Comparison of ENCODE assay signal across 11 mouse cellular contexts in genomic region chr10:61535441-61535840, GRCm38 (mm10). TPM values are rescaled to one million over a fixed set of nuclear protein-coding genes. Genes with fewer than 3 reads are reported as not detected.
DNase-seq lines count a peak whose midpoint lies in the region; ATAC-seq and TF ChIP-seq lines count a peak whose summit lies in the region.
"Had no signal": no experiment of that assay in that cellular context is flagged by ENCODE, and none has a peak within 500 bp of the region (broad histone marks: within the 10 kb centered on the region; RNA-seq: fewer than 3 reads in every experiment).

No protein-coding gene starts in this region.

- no peaks in the 10 kb centered on the region for H3K36me3 ChIP-seq in intestine, embryonic 14.5 days (ENCODE audit: control insufficient read depth, insufficient read depth, low read length)
- H3K36me3 ChIP-seq in intestine, postnatal 0 days (ENCODE audit: control insufficient read depth, insufficient read depth) = no peaks in the 10 kb centered on the region; the same call in 1 of the 2 replicates
- H3K36me3 ChIP-seq in embryonic facial prominence, embryonic 14.5 days (ENCODE audit: control insufficient read depth, insufficient read depth, low read length) = no peaks in the 10 kb centered on the region
- H3K36me3 ChIP-seq in hindbrain, embryonic 11.5 days (ENCODE audit: control insufficient read depth, insufficient read depth, low read length) = no peaks in the 10 kb centered on the region
- no peaks in the 10 kb centered on the region for H3K36me3 ChIP-seq in midbrain, embryonic 15.5 days (replicated peaks)

- H3K27me3 ChIP-seq in intestine, embryonic 14.5 days (replicated peaks; ENCODE audit: control insufficient read depth, insufficient read depth, low read length) = no peaks in the 10 kb centered on the region
- H3K27me3 ChIP-seq in intestine, postnatal 0 days (replicated peaks; ENCODE audit: control insufficient read depth, insufficient read depth, low read length) = no peaks in the 10 kb centered on the region
- H3K27me3 ChIP-seq in embryonic facial prominence, embryonic 14.5 days (replicated peaks; ENCODE audit: control insufficient read depth, insufficient read depth, low read length) = no peaks in the 10 kb centered on the region
- 0 out of 2 replicates have a peak, but pooled peaks cover 2% of the 10 kb centered on the region for H3K27me3 ChIP-seq in hindbrain, embryonic 11.5 days (ENCODE audit: control insufficient read depth, insufficient read depth, low read length)
- H3K27me3 ChIP-seq in midbrain, embryonic 15.5 days (replicated peaks) = no peaks in the 10 kb centered on the region

- H3K9me3 ChIP-seq in intestine, embryonic 14.5 days (ENCODE audit: control insufficient read depth, low read length) = no peaks in the 10 kb centered on the region
- H3K9me3 ChIP-seq in intestine, postnatal 0 days (ENCODE audit: control insufficient read depth) = no peaks in the 10 kb centered on the region
- no peaks in the 10 kb centered on the region for H3K9me3 ChIP-seq in embryonic facial prominence, embryonic 14.5 days (ENCODE audit: control insufficient read depth, low read length)
- H3K9me3 ChIP-seq in hindbrain, embryonic 11.5 days (ENCODE audit: control insufficient read depth, low read length) = no peaks in the 10 kb centered on the region
- no peaks in the 10 kb centered on the region for H3K9me3 ChIP-seq in midbrain, embryonic 15.5 days
- H3K9me3 ChIP-seq: G1E had no signal

- intact Hi-C loops in left cerebral cortex, postnatal 36 days (cut with DNase I) = no loop called here

- H3K4me3 ChIP-seq in intestine, embryonic 14.5 days (ENCODE audit: low read depth, low read length) = no peak overlapping the region
- no peak overlapping the region for H3K4me3 ChIP-seq in intestine, postnatal 0 days (ENCODE audit: low read depth, low read length)
- no peak overlapping the region for H3K4me3 ChIP-seq in embryonic facial prominence, embryonic 14.5 days (ENCODE audit: low read depth, low read length)
- no peak overlapping the region for H3K4me3 ChIP-seq in hindbrain, embryonic 11.5 days (ENCODE audit: low read depth, low read length)
- H3K4me3 ChIP-seq in midbrain, embryonic 15.5 days = no peak overlapping the region
- H3K4me3 ChIP-seq: left cerebral cortex, adult 2 months had no signal

- H3K9ac ChIP-seq in intestine, embryonic 14.5 days (ENCODE audit: low read length) = no peak overlapping the region
- no peak overlapping the region for H3K9ac ChIP-seq in intestine, postnatal 0 days (ENCODE audit: low read depth, low read length)
- no peak overlapping the region for H3K9ac ChIP-seq in embryonic facial prominence, embryonic 14.5 days (ENCODE audit: low read depth, low read length)
- no peak overlapping the region for H3K9ac ChIP-seq in hindbrain, embryonic 11.5 days (ENCODE audit: low read depth, low read length)
- H3K9ac ChIP-seq in midbrain, embryonic 15.5 days = no peak overlapping the region

- DNase-seq in intestine, embryonic 14.5 days (ENCODE audit: low spot score) = no peak
- no peak for DNase-seq in embryonic facial prominence, embryonic 14.5 days (ENCODE audit: low spot score)
- no peak for DNase-seq in hindbrain, embryonic 11.5 days (ENCODE audit: low spot score)
- DNase-seq in left cerebral cortex, postnatal 36 days (ENCODE audit: low spot score in 2 of 2) = no peak
- no peak for DNase-seq in thymus, adult 18-20 months
- DNase-seq in ovary, adult 18-20 months (ENCODE audit: low spot score) = no peak
- DNase-seq: gastrocnemius, postnatal 10 days had no signal

- H3K27ac ChIP-seq in intestine, embryonic 14.5 days (ENCODE audit: low read depth) = peak overlapping the region; percentile 51; the same call in 1 of the 2 replicates
- H3K27ac ChIP-seq in intestine, postnatal 0 days (ENCODE audit: low read depth, low read length) = no peak overlapping the region
- peak overlapping the region; percentile 72; the same call in 1 of the 2 replicates for H3K27ac ChIP-seq in embryonic facial prominence, embryonic 14.5 days (replicated peaks; ENCODE audit: low read depth, low read length)
- peak overlapping the region; percentile 82 for H3K27ac ChIP-seq in hindbrain, embryonic 11.5 days (ENCODE audit: low read depth, low read length)
- peak overlapping the region; percentile 50 for H3K27ac ChIP-seq in midbrain, embryonic 15.5 days
- H3K27ac ChIP-seq: left cerebral cortex, adult 2 months had no signal

- H3K4me2 ChIP-seq in intestine, embryonic 14.5 days (ENCODE audit: low read length) = no peak overlapping the region
- no peak overlapping the region for H3K4me2 ChIP-seq in intestine, postnatal 0 days (replicated peaks; ENCODE audit: low read depth)
- no peak overlapping the region for H3K4me2 ChIP-seq in embryonic facial prominence, embryonic 14.5 days (ENCODE audit: low read depth, low read length)
- no peak overlapping the region for H3K4me2 ChIP-seq in hindbrain, embryonic 11.5 days (replicated peaks; ENCODE audit: low read depth, low read length)
- no peak overlapping the region for H3K4me2 ChIP-seq in midbrain, embryonic 15.5 days

- peaks cover 31% of the 10 kb centered on the region for H3K4me1 ChIP-seq in intestine, embryonic 14.5 days (replicated peaks; ENCODE audit: control insufficient read depth, insufficient read depth, low read length)
- H3K4me1 ChIP-seq in intestine, postnatal 0 days (replicated peaks; ENCODE audit: control insufficient read depth, insufficient read depth, low read length) = 0 out of 2 replicates have a peak, but pooled peaks cover 3% of the 10 kb centered on the region
- peaks cover 24% of the 10 kb centered on the region for H3K4me1 ChIP-seq in embryonic facial prominence, embryonic 14.5 days (ENCODE audit: control insufficient read depth, insufficient read depth, low read length)
- peaks cover 17% of the 10 kb centered on the region for H3K4me1 ChIP-seq in hindbrain, embryonic 11.5 days (replicated peaks; ENCODE audit: control insufficient read depth, insufficient read depth, low read length)
- H3K4me1 ChIP-seq in midbrain, embryonic 15.5 days = peaks cover 58% of the 10 kb centered on the region

- WGBS in intestine, embryonic 14.5 days = 77% methylated on average over 4 of the region's 4 CpGs
- 76% methylated on average over 4 of the region's 4 CpGs for WGBS in intestine, postnatal 0 days
- WGBS in embryonic facial prominence, embryonic 14.5 days = 74% methylated on average over 4 of the region's 4 CpGs
- 77% methylated on average over 4 of the region's 4 CpGs for WGBS in hindbrain, embryonic 11.5 days
- WGBS in midbrain, embryonic 15.5 days = 76% methylated on average over 4 of the region's 4 CpGs

- no peak for ATAC-seq in intestine, embryonic 14.5 days (replicated peaks; ENCODE audit: low FRiP score, low TSS enrichment, low read depth)
- no peak for ATAC-seq in intestine, postnatal 0 days
- ATAC-seq in embryonic facial prominence, embryonic 14.5 days (ENCODE audit: low read depth) = no peak
- no peak for ATAC-seq in hindbrain, embryonic 11.5 days (ENCODE audit: low FRiP score)
- no peak for ATAC-seq in midbrain, embryonic 15.5 days (replicated peaks)

- no peak for TF ChIP-seq CTCF in intestine, postnatal 0 days (IDR thresholded peaks at IDR 0.05; ENCODE audit: low read depth)

RNA-seq across cellular contexts. Expression of gene Lrrc20, which starts 59.8 kb away (rescaled TPM):
- polyA plus RNA-seq in intestine, embryonic 14.5 days (2014; fragmentation: Nextera tagmentation; extraction: Ambion mirVana) = 7.5 and 8.1 TPM in 2 replicates
- polyA plus RNA-seq in intestine, postnatal 0 days (2015; fragmentation: Nextera tagmentation; extraction: Ambion mirVana) = 3.3 and 3.5 TPM in 2 replicates
- polyA plus RNA-seq in embryonic facial prominence, embryonic 14.5 days (2014; fragmentation: Nextera tagmentation; extraction: Ambion mirVana) = 9.7 TPM in 2 replicates
- 9.5 and 11.4 TPM in 2 replicates for polyA plus RNA-seq in hindbrain, embryonic 11.5 days (2014; fragmentation: Nextera tagmentation; extraction: Ambion mirVana)
- 18.1 TPM in 2 replicates for polyA plus RNA-seq in midbrain, embryonic 15.5 days (2015; fragmentation: Nextera tagmentation; extraction: Ambion mirVana)
- 10 to 100 TPM; 17.8 to 21.8 TPM for total RNA-seq in left cerebral cortex, postnatal 36 days (2021)

RNA-seq across cellular contexts. Expression of gene Npffr1, which starts 59.9 kb away (rescaled TPM):
- polyA plus RNA-seq in intestine, embryonic 14.5 days (2014; fragmentation: Nextera tagmentation; extraction: Ambion mirVana) = 0.15 and 0.22 TPM in 2 replicates
- 0.16 and 0.17 TPM in 2 replicates for polyA plus RNA-seq in intestine, postnatal 0 days (2015; fragmentation: Nextera tagmentation; extraction: Ambion mirVana)
- 0.06 and 0.08 TPM in 2 replicates for polyA plus RNA-seq in embryonic facial prominence, embryonic 14.5 days (2014; fragmentation: Nextera tagmentation; extraction: Ambion mirVana)
- polyA plus RNA-seq in hindbrain, embryonic 11.5 days (2014; fragmentation: Nextera tagmentation; extraction: Ambion mirVana) = 0.11 and 0.13 TPM in 2 replicates
- 2.3 and 2.4 TPM in 2 replicates for polyA plus RNA-seq in midbrain, embryonic 15.5 days (2015; fragmentation: Nextera tagmentation; extraction: Ambion mirVana)
- 1 to 10 TPM; 1.9 to 2.5 TPM for total RNA-seq in left cerebral cortex, postnatal 36 days (2021)
- polyA plus RNA-seq: G1E had no signal
